Mouse (Mus musculus) heart, adult 2 months (tissue): ENCODE measurements around the gene Tmod1.

Experiments
- CTCF ChIP-seq: fragments of 200-600 bp; IDR thresholded peaks from 2 replicates; pipeline ENCODE4 v1.8.1; 2022; ENCODE audit warnings: antibody characterized with exemption, mild to moderate bottlenecking, moderate library complexity
- POLR2A ChIP-seq: fragments of 200-500 bp; IDR thresholded peaks from 2 replicates; pipeline ENCODE4 v1.6.1; 2011; ENCODE audit warnings: mild to moderate bottlenecking, low read depth, low read length, control low read depth; ENCODE audit not compliant: insufficient read depth

DNA sequence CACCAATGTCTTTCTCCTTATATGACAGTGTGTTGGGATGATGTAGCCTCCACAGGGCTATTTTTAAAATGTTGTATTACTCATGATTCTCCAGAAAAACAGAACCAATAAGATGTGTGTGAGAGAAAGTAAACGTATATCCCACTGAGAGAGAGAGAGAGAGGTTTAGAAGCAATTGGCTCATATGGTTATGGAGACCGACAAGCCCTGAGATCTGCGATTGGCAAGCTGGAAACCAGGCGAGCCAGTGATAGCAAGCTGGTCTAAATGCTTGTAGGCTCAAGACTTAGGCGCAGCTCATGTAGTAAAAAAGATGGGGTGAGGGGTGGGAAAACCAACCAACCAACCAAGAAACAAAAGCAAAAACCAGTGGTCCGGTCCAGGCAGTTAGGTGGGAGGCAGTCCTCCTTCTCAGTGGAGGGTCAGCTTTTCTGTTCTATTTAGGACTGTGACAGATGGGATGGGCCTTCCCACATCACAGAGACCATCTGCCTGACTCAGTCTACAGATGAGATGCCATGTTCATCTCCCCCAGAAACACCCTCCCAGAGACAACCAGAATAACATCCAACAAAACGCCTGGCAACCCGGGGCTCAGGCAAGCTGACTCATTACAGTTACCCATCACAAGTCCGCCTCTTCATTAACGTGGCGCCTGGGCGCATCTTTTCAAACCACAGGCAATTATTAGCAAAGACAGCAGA, 22.7 kb downstream of the Tmod1 start:
- TF ChIP-seq POLR2A (no peak), CTCF (no peak)
